Mouse (Mus musculus) lung, postnatal 10 days (tissue): ENCODE results near the gene Gm49601.

Source experiments
- DNase-seq: peaks from one replicate; pipeline ENCODE4 v3.0.0; 2021

Gm49601 gene

GRCm38 (mm10) chr16:18581623-18582205 lies 44.5 kb downstream of the Gm49601 start:
- peak; percentile 51 for DNase-seq

GRCm38 (mm10) chr16:18581050-18581622 lies 45.1 kb downstream of the Gm49601 start:
- DNase-seq, result peak; percentile 46

GRCm38 (mm10) chr16:18580389-18580788 lies 45.8 kb downstream of the Gm49601 start:
- no peak for DNase-seq

- DNase-seq, result no peak
Measured at GRCm38 (mm10) chr16:18577599-18578160, 48.5 kb downstream of the Gm49601 start.

- no peak for DNase-seq
Measured at GRCm38 (mm10) chr16:18577071-18577470, 49.2 kb downstream of the Gm49601 start.

GRCm38 (mm10) chr16:18574196-18574595 lies 52.0 kb downstream of the Gm49601 start:
- no peak for DNase-seq
